Mouse (Mus musculus) liver, postnatal 0 days (tissue): ENCODE data around the gene Bcl2.

Experiments
- CTCF ChIP-seq: sonication (generic); IDR thresholded peaks from 2 replicates; pipeline ENCODE4 v1.5.1; 2016; ENCODE audit warnings: antibody characterized with exemption, low read depth
- EP300 ChIP-seq: IDR thresholded peaks from 2 replicates; pipeline ENCODE4 v1.6.1; 2016; ENCODE audit warnings: antibody characterized with exemption, low read depth, mild to moderate bottlenecking

- no peak for TF ChIP-seq CTCF
- TF ChIP-seq EP300 = no peak
Measured at GRCm38 (mm10) chr1:106750656-106751055, 36.6 kb upstream of the Bcl2 start.
